Mouse (Mus musculus) ZHBTc4 (cell line): ENCODE measurements at regions not wholly inside any gene's neighbourhood (a gene's known extent, or its start where the extent isn't known, plus 50 kb on each side); places are given as distances from the start of the nearest gene placed in this dataset.

Experiments used
- DNase-seq: peaks from one replicate; pipeline ENCODE4 v3.0.0-alpha.2; 2011; ENCODE audit warnings: low read depth, low spot score

DNA sequence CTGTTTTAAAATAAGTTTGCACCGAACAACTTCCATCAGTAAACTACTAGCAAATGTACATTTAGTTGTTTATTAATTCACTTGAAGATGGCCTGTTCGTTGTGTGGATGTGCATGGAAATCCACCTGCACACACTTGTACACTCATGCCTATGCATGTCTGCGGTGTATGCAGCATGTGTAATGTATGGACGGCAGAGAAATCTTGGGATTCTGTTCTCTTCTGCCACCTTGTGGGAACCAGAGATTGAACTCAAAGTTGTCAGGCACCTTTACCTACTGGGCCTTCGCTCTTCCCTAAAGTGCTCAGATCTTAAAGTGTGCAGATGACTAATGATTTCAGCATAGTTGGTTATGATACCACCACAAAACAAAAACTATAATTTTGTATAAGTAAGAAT, 137.4 kb downstream of the Kitl start:
- peak; percentile 47 for DNase-seq

DNA sequence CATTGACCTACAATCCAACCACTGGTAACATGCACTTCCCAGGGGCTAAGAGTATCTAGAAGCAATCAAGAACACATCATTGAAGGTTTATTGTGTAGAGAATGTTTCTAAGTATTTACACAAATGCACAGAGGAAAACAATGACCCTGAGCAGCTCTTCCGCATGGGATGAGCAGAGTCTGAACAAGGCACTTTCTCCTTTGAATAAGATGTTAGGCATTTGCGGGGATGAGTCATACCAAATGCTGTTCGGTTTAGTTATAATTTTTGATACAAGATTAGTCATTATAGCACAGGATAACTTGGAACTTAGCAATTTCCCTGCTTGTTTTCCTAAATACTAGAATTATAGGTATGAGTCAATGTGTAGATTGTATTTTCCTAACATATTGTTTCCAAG, 137.9 kb downstream of the Kitl start:
- no peak for DNase-seq

GRCm38 (mm10) chr10:100155566-100155965, 140.1 kb downstream of the Kitl start:
- DNase-seq, result no peak

DNA sequence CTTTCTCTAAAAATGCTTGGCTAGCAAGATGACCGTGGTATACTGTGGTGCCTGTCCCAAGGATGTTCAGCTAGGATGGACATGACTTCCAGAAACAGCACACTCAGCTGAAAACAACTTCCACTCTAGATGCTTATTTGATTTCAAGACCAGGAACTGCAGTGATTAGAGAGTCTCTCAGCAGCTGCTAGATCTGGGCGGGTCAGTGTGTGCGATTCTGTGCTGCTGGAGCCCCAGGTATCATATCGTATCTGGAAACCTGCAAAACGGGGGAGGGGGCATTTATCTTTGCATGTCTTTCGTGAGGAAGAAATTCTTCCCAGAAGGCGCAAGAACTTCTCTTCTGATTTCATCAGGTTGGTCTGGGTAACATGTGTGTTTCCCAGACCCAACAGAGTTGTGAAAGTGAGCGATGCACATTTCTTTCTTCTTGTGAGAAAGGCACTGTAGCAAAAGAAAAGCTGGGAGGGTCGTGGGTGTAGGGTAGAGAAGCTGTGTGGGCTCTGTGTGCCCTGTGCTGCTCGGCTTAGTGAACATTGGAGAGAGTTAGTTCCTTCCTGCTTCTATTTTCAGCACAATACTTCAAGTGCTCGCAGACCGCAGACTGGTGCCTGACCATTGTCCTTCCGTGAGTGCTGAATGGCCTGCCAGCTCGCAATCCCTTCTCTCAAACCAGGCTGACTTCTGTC, 144.6 kb downstream of the Kitl start:
- no peak for DNase-seq

GRCm38 (mm10) chr10:100160532-100160852, 145.1 kb downstream of the Kitl start:
- DNase-seq, result no peak

DNA sequence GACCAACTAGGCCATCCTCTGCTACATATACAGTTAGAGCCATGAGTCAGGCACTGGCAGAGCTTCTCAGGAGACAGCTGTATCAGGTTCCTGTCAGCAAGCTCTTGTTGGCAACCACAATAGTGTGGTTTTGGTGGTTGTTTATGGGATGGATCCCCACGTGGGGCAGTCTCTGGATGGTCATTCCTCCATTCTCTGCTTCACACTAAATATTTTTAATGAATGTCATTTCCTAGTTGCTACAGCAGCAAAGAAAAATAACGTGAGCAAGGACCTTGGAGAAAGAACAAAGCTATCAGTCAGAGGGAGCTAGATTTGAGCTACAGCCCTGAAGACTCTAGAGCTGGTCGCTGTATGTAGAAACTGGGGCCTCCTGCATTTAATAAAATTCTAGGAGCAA, 145.7 kb downstream of the Kitl start:
- DNase-seq, result no peak

GRCm38 (mm10) chr10:100164526-100164925, 149.1 kb downstream of the Kitl start:
- DNase-seq, result peak; percentile 85

DNA sequence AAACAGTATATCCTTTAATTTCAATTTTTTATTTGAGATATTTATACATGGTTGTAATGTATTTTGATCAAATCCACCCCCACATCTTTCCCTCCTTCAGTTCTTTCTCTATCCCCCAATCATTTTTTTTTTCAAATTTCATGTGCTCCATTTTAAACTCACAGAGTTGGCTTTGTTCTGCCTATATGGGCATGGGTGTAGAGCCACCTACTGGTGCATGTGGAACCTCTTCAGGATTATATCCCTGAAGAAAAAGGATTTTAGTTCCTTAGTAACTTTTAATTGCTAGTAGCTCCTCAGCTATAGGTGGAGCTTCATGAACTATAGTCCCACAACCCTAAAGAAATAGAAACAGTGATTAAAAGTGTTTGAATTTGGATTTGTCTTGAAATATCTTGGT, 155.4 kb downstream of the Kitl start:
- DNase-seq, result no peak

DNA sequence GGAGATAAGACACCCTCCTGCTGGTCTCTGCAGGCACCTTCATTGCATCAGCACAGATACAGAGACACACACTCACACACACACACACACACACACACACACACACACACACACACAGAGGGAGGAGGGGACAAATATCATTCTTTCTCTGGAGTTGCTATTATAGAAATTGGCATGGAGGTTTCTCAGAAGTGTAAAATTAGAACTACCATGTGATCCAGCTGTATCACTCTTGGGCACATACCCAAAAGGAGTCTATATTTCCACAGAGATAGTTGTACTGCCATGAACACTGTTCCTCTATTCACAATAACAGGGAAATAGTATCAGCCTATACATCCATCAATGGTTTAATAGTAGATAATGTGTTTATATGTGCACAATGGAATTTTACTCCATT, 137.8 kb upstream of the Gm4301 start:
- DNase-seq, result no peak

DNA sequence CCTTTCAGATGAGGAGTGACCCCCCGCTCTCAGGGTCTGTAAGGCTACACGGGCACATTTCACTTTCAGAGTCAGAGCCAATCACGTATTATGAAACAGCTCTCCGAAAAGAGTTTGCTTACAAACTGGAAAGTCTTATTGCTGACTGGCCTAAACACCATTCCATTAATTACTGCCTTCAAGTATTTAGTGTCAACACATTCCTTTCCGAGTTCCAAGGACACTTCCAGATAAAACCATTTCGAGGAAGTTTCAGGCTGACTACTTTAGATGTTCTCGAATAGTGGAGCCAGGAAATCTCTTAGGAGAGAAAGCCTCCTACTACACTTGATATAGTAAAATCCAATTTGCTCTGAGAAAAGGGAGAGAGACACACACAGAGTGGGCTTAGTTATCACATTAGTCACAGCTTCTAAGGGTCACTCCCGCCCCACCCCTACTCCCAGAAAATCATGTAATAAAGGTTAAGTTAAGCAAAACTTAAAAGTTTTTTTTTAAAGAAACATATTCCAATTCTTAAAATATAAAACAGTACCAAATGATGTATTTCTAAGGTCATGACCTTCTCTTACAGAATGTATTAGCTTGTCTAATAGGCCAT, 136.3 kb upstream of the Gm4301 start:
- no peak for DNase-seq

- DNase-seq, result no peak
Measured at GRCm38 (mm10) chr10:100200431-100200830, 135.0 kb upstream of the Gm4301 start.

- DNase-seq, result no peak
Measured at GRCm38 (mm10) chr10:100206617-100207530, 128.6 kb upstream of the Gm4301 start.

- no peak for DNase-seq
Measured at GRCm38 (mm10) chr10:100210684-100211083, 124.8 kb upstream of the Gm4301 start.

DNA sequence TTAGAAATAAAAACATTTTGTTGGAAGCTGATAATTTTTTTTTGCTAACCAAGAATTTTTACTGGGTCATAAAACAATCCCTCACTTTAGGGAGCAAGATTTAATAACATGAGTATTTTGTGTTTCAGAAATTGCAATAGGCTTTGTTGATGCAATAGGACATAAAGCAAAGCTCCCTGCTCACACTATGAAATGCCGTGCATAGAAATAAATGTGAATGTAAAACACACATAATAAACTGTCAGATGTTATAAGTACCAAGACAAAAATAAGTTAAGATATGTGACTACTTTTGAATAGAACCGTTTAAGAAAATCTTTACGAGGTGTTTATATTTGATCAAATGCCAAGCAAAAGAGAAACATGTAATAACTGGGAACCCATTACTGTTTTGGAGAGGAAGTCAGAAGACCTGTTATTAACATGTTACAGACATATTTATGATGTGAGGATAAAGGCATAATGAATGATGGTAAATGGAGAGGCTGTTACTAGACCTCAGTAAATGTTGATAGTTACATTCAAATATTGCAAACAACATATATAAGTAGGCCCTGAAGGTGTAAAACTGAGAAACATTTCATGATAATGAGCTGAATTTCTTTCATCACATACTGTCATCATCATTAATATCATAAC, 110.9 kb upstream of the Gm4301 start:
- no peak for DNase-seq

GRCm38 (mm10) chr10:100259235-100259900, 76.1 kb upstream of the Gm4301 start:
- DNase-seq, result no peak

GRCm38 (mm10) chr10:100263447-100263846, 72.0 kb upstream of the Gm4301 start:
- no peak for DNase-seq

GRCm38 (mm10) chr10:100264066-100264465, 71.4 kb upstream of the Gm4301 start:
- no peak for DNase-seq

- DNase-seq, result no peak
Measured at GRCm38 (mm10) chr10:100282471-100282870, 53.0 kb upstream of the Gm4301 start.
